Mouse (Mus musculus) midbrain, embryonic 16.5 days (tissue): Measurements from ENCODE around the gene Pkm. TPM values are rescaled to one million over a fixed set of nuclear protein-coding genes. Genes with fewer than 3 reads are reported as not detected.

Experiments used
- ATAC-seq: fragments of 200-750 bp; cut with Nextera tagmentation; 2 replicates; pipeline ENCODE4 v1.8.0; 2017; ENCODE audit warnings: moderate TSS enrichment
- H3K27ac ChIP-seq: fragments of 300-500 bp; sonication (generic); 2 replicates; pipeline ENCODE4 v1.5.1; 2014; ENCODE audit warnings: mild to moderate bottlenecking, low read length, mixed read lengths
- H3K27me3 ChIP-seq: fragments of 300-500 bp; sonication (generic); 2 replicates; pipeline ENCODE4 v1.6.1; 2014; ENCODE audit warnings: low read depth, low read length, mixed read lengths; ENCODE audit not compliant: control insufficient read depth, insufficient read depth
- H3K36me3 ChIP-seq: fragments of 300-500 bp; sonication (generic); 2 replicates; pipeline ENCODE4 v1.6.1; 2014; ENCODE audit warnings: mild to moderate bottlenecking, low read length, moderate library complexity, mixed read lengths; ENCODE audit not compliant: control insufficient read depth, insufficient read depth
- H3K4me1 ChIP-seq: fragments of 300-500 bp; sonication (generic); 2 replicates; pipeline ENCODE4 v1.6.1; 2014; ENCODE audit warnings: mild to moderate bottlenecking, low read length, mixed read lengths; ENCODE audit not compliant: control insufficient read depth, insufficient read depth
- H3K4me2 ChIP-seq: fragments of 300-500 bp; sonication (generic); 2 replicates; pipeline ENCODE4 v1.6.1; 2014; ENCODE audit warnings: mild to moderate bottlenecking, low read length, mixed read lengths
- H3K4me3 ChIP-seq: fragments of 300-500 bp; sonication (generic); 2 replicates; pipeline ENCODE4 v1.5.1; 2014; ENCODE audit warnings: low read depth, mild to moderate bottlenecking, low read length, moderate library complexity, mixed read lengths
- H3K9ac ChIP-seq: fragments of 300-500 bp; sonication (generic); 2 replicates; pipeline ENCODE4 v1.6.1; 2014; ENCODE audit warnings: low read depth, low read length, mixed read lengths
- H3K9me3 ChIP-seq: fragments of 300-500 bp; sonication (generic); replicated peaks from 2 replicates; pipeline ENCODE4 v1.6.1; 2014; ENCODE audit warnings: mild to moderate bottlenecking, low read length, mixed read lengths; ENCODE audit not compliant: control insufficient read depth, poor library complexity, severe bottlenecking
- WGBS: fragments of 180-500 bp; shearing (Covaris S2); extraction: QIAGEN DNeasy Blood & Tissue Kit; methylation state at CpG from one replicate; pipeline ENCODE4 v1.1.7; 2014; 5-methylcytosine and 5-hydroxymethylcytosine counted together
- polyA plus RNA-seq: library from polyadenylated mRNA; unstranded; fragments of >200 nt; fragmentation: Nextera tagmentation; extraction: Ambion mirVana; gene quantifications from 2 replicates; pipeline ENCODE4 v1.2.1, GENCODE M21; 2015

Gene Pkm
- polyA plus RNA-seq, 1 experiment from 2014 or later, result 962 TPM

DNA sequence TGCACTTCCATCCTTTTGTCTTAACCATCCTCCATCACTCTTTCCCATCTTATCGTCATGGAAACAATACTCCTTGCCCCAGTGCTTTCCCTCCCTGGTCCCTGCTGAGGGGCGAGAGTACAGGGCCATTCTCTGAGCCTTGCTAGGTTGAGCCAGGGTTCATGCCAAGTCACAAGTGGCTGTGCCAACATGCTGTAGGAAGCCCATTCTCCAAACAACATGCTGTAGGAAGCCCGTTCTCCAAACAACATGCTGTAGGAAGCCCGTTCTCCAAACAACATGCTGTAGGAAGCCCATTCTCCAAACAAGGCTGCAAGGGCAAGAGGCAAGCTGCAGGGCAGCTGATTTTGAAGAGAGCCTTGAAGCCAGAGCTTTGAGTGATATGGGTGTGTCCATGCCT, 62.1 kb downstream of the Pkm start:
- Histone ChIP-seq H3K9me3 (no peaks in the 10 kb centered on the region), H3K4me1 (peaks cover under 1% of the 10 kb centered on the region), H3K9ac (no peak overlapping the region), H3K27me3 (no peaks in the 10 kb centered on the region), H3K4me2 (no peak overlapping the region), H3K36me3 (no peaks in the 10 kb centered on the region), H3K4me3 (no peak overlapping the region), H3K27ac (no peak overlapping the region)
- no peak for ATAC-seq
- WGBS, result 85% methylated on average over 4 of the region's 4 CpGs

DNA sequence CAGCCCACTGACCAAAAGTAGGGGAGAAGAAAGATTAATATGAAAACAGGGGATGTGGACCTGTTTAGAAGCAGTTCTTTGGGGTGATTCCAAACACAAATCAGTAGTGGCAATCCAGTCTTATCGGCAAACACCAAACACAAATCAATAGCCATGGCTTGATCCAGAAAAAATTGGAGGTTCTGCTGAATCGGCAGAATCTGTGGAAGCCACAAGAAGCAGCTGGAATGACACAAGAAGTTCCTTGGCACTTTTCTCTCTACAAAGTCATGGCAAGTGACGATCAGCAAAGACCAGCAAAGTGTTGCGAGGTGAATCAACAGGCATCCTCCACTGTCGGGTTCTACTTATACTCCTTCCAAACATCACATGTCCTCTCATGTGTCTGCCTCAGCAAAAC, 65.0 kb downstream of the Pkm start:
- Histone ChIP-seq H3K4me2 (no peak overlapping the region), H3K36me3 (no peaks in the 10 kb centered on the region), H3K9me3 (no peaks in the 10 kb centered on the region), H3K4me1 (peaks cover 7% of the 10 kb centered on the region), H3K9ac (no peak overlapping the region), H3K4me3 (no peak overlapping the region), H3K27ac (no peak overlapping the region), H3K27me3 (no peaks in the 10 kb centered on the region)
- ATAC-seq, result no peak
- WGBS, result 89% methylated on average over 5 of the region's 5 CpGs

DNA sequence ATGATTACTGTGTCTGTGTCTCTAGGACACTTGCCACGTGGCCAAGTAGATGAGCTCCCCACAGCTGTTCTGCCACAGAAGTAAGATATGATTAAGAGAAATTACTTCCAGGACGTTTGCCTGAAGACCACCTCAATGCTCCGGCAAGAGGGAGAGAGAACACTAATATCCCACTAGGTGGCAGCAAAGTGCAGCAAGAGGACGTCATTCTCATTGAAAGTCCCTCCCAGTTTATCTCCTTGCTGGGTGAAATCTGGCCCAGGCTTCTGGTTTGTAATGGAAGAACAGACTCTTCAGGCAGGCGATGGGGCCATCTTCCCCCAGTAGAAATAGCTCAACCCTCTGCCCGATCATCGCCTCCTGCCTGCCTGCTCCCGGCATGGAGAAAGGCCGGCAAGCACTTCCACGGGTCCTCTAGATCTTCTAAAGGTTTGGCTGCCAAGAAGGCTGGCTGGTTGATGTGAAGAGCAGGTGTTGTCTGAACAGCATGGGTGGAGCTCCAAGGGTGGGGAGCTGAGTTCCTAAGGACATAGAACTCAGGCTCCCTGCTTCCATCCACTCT, 67.0 kb downstream of the Pkm start:
- ATAC-seq, result 0 out of 2 replicates have a peak, but pooled peaks have one; percentile 36
- H3K4me3 ChIP-seq, result peak overlapping the region; percentile 18; the same call in 1 of the 2 replicates

GRCm38 (mm10) chr9:59723791-59724442, 67.7 kb downstream of the Pkm start:
- Histone ChIP-seq H3K9ac (no peak overlapping the region), H3K9me3 (no peaks in the 10 kb centered on the region), H3K36me3 (no peaks in the 10 kb centered on the region), H3K27me3 (no peaks in the 10 kb centered on the region), H3K4me1 (peaks cover 7% of the 10 kb centered on the region), H3K27ac (no peak overlapping the region), H3K4me2 (no peak overlapping the region; the same call in 1 of the 2 replicates), H3K4me3 (no peak overlapping the region)
- ATAC-seq, result no peak
- 62% methylated on average over 8 of the region's 8 CpGs for WGBS

More for the DNA sequence above, 67.0 kb downstream of the Pkm start:
- H3K4me2 ChIP-seq, result peak overlapping the region; percentile 53
- peak overlapping the region; percentile 57; the same call in 1 of the 2 replicates for H3K9ac ChIP-seq
- H3K9me3 ChIP-seq, result no peaks in the 10 kb centered on the region
- H3K27ac ChIP-seq, result no peak overlapping the region
- H3K36me3 ChIP-seq, result no peaks in the 10 kb centered on the region
- 19% methylated on average over 10 of the region's 10 CpGs for WGBS
- no peaks in the 10 kb centered on the region for H3K27me3 ChIP-seq
- peaks cover 7% of the 10 kb centered on the region for H3K4me1 ChIP-seq

- Histone ChIP-seq H3K27ac (no peak overlapping the region), H3K27me3 (no peaks in the 10 kb centered on the region), H3K9ac (no peak overlapping the region), H3K4me1 (peaks cover 7% of the 10 kb centered on the region), H3K36me3 (no peaks in the 10 kb centered on the region), H3K4me3 (no peak overlapping the region), H3K9me3 (no peaks in the 10 kb centered on the region), H3K4me2 (no peak overlapping the region)
- WGBS, result 93% methylated on average over 10 of the region's 10 CpGs
- ATAC-seq, result no peak
Observed at GRCm38 (mm10) chr9:59725515-59725914, 69.3 kb downstream of the Pkm start.

DNA sequence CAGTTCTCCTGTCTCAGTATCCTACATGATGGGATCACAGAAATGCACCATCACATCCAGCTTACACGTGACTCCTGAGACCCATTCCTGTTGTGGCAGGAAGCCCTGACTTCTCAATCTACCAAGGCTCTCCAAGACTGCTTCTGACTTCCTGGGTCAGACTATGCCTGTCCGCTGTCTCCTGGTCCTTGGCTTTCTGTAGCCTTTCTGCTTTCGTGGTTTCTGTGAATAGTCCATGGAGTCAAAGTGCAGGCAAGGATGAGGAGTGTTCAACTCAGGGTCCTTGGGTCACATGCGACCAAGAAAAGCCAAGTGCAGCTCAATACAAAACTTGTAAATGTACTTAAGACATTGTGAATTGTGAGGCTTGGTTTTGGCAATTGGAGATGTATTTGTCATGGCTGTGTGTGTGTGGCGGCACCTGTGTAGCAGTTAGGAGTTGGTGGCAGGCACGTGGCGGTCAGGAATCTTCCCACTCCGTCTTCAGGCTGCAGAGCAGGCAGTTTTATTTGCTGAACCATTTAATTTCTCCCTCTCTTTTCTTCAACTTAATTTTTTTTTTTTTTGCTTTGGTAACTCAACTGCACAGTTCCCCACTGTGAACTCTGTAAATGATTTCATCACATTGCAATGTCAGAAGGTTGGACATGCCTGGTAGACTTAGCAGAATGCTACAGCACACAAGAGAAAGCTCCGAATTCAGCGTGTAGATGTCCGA, 71.6 kb downstream of the Pkm start:
- WGBS, result 84% methylated on average over 11 of the region's 11 CpGs
- no peak for ATAC-seq
- H3K9me3 ChIP-seq, result no peaks in the 10 kb centered on the region

More for the DNA sequence above, 71.6 kb downstream of the Pkm start:
- Histone ChIP-seq H3K9ac (no peak overlapping the region), H3K27ac (no peak overlapping the region), H3K36me3 (no peaks in the 10 kb centered on the region), H3K4me2 (no peak overlapping the region), H3K4me1 (peaks cover 7% of the 10 kb centered on the region), H3K27me3 (no peaks in the 10 kb centered on the region), H3K4me3 (no peak overlapping the region)

Other genes starting within 250 kb of the Pkm start
- 14.3 and 17.1 TPM in 2 replicates for gene Arih1, start 169.8 kb upstream of the Pkm start, polyA plus RNA-seq
- 60.4 and 62.4 TPM in 2 replicates for gene Hexa, start 116.8 kb upstream of the Pkm start, polyA plus RNA-seq
- gene Tmem202, start 116.5 kb upstream of the Pkm start, polyA plus RNA-seq, result 0.94 and 0.97 TPM in 2 replicates
- gene Celf6, start 78.5 kb upstream of the Pkm start, polyA plus RNA-seq, result 64.7 and 65.0 TPM in 2 replicates
- 214 and 222 TPM in 2 replicates for gene Parp6, start 39.1 kb upstream of the Pkm start, polyA plus RNA-seq
- gene Gramd2, start 23.8 kb downstream of the Pkm start, polyA plus RNA-seq, result 5.1 and 6.1 TPM in 2 replicates
- 12.0 and 12.6 TPM in 2 replicates for gene Senp8, start 94.3 kb downstream of the Pkm start, polyA plus RNA-seq
- gene Myo9a, start 94.5 kb downstream of the Pkm start, polyA plus RNA-seq, result 26.8 and 30.3 TPM in 2 replicates